Mouse (Mus musculus) megakaryocyte, embryonic 14.5 days (primary cell): ENCODE measurements around the gene Stab2.

Source experiments
- FLI1 ChIP-seq: IDR thresholded peaks from 2 replicates; pipeline ENCODE4 v1.6.1; 2012; ENCODE audit warnings: low read length, inconsistent platforms, mixed read lengths
- GATA1 ChIP-seq: IDR thresholded peaks from 3 replicates; pipeline ENCODE4 v1.6.1; 2012; ENCODE audit warnings: mixed read lengths, low read length, inconsistent platforms, borderline replicate concordance

- TF ChIP-seq FLI1 (no peak), GATA1 (no peak)
Observed at GRCm38 (mm10) chr10:86881448-86881847, 126.4 kb downstream of the Stab2 start.
